Mouse (Mus musculus) limb, embryonic 10.5 days (tissue): ENCODE results near the gene Itgbl1. TPM values are rescaled to one million over a fixed set of nuclear protein-coding genes. Genes with fewer than 3 reads are reported as not detected.

Experiments used
- DNase-seq: peaks from one replicate; pipeline ENCODE4 v3.0.0-alpha.2; 2017; ENCODE audit warnings: low spot score
- H3K27ac ChIP-seq: fragments of 300-500 bp; sonication (generic); 2 replicates; pipeline ENCODE4 v1.5.1; 2016; ENCODE audit warnings: mild to moderate bottlenecking
- H3K27me3 ChIP-seq: fragments of 300-500 bp; sonication (generic); 2 replicates; pipeline ENCODE4 v1.6.1; 2016; ENCODE audit warnings: low read depth, mild to moderate bottlenecking; ENCODE audit not compliant: poor library complexity, severe bottlenecking
- H3K36me3 ChIP-seq: fragments of 300-500 bp; sonication (generic); 2 replicates; pipeline ENCODE4 v1.6.1; 2016; ENCODE audit warnings: mild to moderate bottlenecking, moderate library complexity
- H3K4me1 ChIP-seq: fragments of 300-500 bp; sonication (generic); 2 replicates; pipeline ENCODE4 v1.6.1; 2016
- H3K4me3 ChIP-seq: fragments of 300-500 bp; sonication (generic); 2 replicates; pipeline ENCODE4 v1.5.1; 2016; ENCODE audit warnings: mild to moderate bottlenecking, moderate library complexity
- H3K9me3 ChIP-seq: fragments of 300-500 bp; sonication (generic); replicated peaks from 2 replicates; pipeline ENCODE4 v1.6.1; 2016; ENCODE audit warnings: mild to moderate bottlenecking
- whole genome bisulfite sequencing: fragments of 180-500 bp; shearing (Covaris S2); methylation state at CpG from one replicate; pipeline ENCODE4 v1.1.7; 2016; 5-methylcytosine and 5-hydroxymethylcytosine counted together
- polyA plus RNA-seq: library from polyadenylated mRNA; unstranded; fragments of >200 nt; fragmentation: Nextera tagmentation; extraction: Ambion mirVana; gene quantifications from 2 replicates; pipeline ENCODE4 v1.2.1, GENCODE M21; 2016

Gene Itgbl1
- polyA plus RNA-seq, 1 experiment from 2014 or later = not detected

DNA sequence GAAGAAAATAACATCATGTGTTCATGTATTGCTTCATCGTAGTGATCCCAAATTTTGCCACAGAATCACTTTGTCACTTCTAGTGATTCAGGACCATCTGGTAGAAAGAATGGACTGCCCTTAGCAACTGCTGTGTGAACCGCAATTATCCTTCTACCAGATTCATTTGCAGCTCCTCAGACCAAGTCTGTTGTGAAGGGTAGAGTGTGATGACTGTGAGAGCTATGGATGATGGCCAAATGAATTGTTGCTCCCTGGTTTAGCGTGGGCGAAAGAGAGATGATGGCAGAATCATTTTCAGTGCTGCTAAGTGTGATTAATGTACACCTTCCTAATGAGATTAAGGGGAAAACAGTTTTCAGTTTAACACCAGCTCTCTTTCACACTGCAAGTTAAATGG is 100.3 kb downstream of the Itgbl1 start:
- whole genome bisulfite sequencing = 93% methylated on average over 4 of the region's 4 CpGs
- no peaks in the 10 kb centered on the region for H3K4me1 ChIP-seq
- H3K27ac ChIP-seq = no peak overlapping the region
- H3K4me3 ChIP-seq = no peak overlapping the region
- no peak for DNase-seq
- H3K9me3 ChIP-seq = no peaks in the 10 kb centered on the region
- no peaks in the 10 kb centered on the region for H3K27me3 ChIP-seq
- no peaks in the 10 kb centered on the region for H3K36me3 ChIP-seq

DNA sequence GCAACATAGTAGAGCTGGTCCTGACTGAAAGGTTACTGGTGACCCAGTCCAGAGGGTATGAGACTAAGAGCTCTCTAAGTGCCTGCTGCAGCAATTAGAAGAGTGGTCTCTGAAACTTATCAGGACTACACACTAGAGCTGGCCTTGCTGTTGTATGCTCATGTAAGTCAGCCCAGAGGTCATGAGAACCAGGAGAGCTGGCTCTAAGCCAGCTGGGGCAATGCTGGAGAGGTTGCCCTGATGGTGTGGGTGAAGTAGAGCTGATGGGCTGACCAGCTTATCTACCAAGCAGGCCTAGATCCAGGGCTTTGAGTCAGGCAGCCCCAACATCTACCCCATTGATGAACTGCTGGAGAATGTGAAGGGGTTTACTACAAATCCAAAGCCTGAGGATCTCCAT is 142.0 kb downstream of the Itgbl1 start:
- H3K27me3 ChIP-seq = no peaks in the 10 kb centered on the region
- no peak overlapping the region for H3K4me3 ChIP-seq
- H3K9me3 ChIP-seq = no peaks in the 10 kb centered on the region
- H3K4me1 ChIP-seq = no peaks in the 10 kb centered on the region
- no peak overlapping the region for H3K27ac ChIP-seq
- no peaks in the 10 kb centered on the region for H3K36me3 ChIP-seq
- no peak for DNase-seq

DNA sequence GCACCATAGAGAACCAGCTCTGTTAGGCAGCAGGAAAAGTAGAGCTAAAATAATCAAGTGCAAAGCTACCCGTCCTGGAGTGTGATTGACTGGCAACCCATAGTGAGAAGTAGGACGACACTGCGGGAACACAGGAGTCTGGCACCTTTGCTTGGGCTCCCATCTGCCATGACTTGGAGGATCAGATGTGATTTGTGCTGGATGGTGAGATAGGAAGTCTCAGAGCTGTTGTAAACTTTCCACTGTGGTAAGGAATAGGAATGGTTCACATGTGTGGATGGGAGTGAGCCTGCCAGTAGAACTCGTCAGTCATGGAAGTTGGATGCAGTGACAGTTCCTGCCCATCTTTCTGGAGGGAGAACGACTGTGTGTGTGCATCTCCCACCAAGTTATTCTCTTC is 177.9 kb downstream of the Itgbl1 start:
- H3K9me3 ChIP-seq = no peaks in the 10 kb centered on the region
- no peak for DNase-seq
- H3K27me3 ChIP-seq = no peaks in the 10 kb centered on the region
- no peak overlapping the region for H3K27ac ChIP-seq
- no peaks in the 10 kb centered on the region for H3K4me1 ChIP-seq
- H3K36me3 ChIP-seq = no peaks in the 10 kb centered on the region
- no peak overlapping the region for H3K4me3 ChIP-seq
- 79% methylated on average over 5 of the region's 5 CpGs for WGBS

DNA sequence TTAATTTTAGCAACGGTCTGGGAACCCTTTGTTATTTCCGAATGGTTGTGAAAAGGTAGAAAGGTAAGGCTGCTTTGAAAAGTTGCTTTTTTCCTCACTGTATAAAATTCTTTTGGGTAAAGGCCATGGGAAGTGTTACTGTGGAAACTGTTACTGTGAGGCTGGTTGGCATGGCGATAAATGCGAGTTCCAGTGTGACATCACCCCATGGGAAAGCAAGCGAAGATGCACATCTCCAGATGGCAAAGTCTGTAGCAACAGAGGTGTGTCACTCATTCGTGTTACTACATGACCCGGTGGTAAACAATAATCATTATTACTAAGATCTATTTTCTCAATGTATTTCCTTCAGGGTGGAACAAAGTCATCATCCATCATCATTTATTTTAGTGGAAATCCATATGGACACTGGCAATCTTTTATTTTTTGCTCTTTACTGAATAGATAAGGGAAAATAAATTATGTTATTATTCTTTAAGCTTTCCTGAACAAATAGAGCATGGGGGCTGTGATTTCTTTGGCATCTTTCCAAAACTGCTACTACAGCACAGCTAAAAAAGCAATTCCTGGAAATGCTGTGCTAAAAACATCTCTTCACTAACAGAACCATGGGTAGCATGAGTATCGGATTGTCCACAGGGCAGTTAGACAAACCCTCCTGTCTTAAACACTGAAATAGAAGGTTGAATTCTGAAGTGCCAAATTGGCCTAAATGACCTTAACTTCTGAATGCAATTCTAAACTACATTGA is 184.1 kb downstream of the Itgbl1 start:
- no peak overlapping the region for H3K4me3 ChIP-seq
- no peaks in the 10 kb centered on the region for H3K9me3 ChIP-seq
- no peaks in the 10 kb centered on the region for H3K4me1 ChIP-seq
- H3K27me3 ChIP-seq = no peaks in the 10 kb centered on the region
- no peak overlapping the region for H3K27ac ChIP-seq
- 82% methylated on average over 8 of the region's 8 CpGs for WGBS
- no peaks in the 10 kb centered on the region for H3K36me3 ChIP-seq
- DNase-seq = no peak

DNA sequence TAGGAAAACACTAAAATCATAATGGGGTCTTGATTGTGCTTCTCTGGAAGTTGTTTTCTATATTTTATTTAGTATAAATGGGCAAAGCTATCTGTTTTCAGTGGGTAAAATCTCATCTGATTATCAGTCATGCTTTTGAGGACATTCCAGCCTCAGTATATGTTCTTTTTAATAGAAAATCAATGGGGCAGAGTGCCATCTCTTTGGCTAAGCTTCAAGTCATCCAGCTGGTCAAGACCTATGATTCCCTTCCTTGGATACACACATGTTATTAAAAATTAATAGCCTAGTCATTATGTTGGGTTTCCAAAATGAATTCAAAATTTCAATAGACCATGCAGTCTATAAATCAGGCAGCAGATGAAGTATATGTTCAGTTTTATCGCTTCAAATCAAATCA is 204.8 kb downstream of the Itgbl1 start:
- no peak overlapping the region for H3K4me3 ChIP-seq
- no peaks in the 10 kb centered on the region for H3K9me3 ChIP-seq
- H3K27ac ChIP-seq = no peak overlapping the region
- H3K27me3 ChIP-seq = no peaks in the 10 kb centered on the region
- no peaks in the 10 kb centered on the region for H3K36me3 ChIP-seq
- no peaks in the 10 kb centered on the region for H3K4me1 ChIP-seq
- no peak for DNase-seq
- WGBS = 91% methylated on average over 1 of the region's 1 CpGs

DNA sequence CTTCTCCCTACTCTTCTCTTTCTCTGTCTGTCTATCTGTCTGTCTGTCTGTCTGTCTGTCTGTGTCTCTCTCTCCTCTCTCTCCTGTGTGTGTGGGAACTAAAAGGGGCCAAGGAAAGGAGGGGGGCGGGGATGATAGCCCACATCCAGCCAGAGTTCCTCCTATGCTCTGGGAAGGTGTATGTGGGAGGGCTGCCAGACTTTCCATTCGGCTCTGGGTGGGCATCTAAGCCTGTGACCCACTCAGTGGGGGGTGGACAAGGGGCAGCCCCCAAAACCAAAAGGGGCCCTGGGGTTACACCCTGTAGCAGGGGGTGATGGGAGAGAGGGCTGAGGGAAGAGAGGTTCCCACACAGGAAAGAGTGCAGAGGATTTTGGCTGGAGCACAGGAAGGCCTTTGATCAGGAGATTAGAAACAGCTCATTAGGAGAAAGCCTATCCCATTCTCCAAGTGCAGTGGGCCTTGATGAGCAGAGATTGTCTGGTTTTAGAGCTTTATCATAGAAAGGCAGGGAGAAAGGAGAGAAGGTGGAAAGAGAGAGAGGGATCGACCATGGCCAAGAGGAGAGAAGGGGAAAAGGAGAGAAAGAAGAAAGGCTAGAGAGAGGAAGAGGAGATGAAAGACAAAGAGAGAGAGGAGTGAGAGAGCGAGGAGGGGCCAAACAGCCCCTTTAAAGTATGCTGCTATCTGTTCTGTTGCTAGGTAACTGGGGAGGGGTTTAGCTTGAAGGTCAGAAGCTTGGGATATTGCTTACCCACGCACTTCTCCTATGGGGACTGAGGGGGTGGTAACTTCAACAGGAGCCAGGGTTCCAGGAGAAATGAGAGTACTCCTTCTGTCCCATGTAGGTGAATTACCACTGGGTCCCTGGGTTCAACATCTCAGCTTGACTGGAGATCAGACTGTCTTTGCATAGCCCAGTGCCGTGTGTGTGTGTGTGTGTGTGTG is 206.3 kb downstream of the Itgbl1 start:
- no peaks in the 10 kb centered on the region for H3K27me3 ChIP-seq
- no peak overlapping the region for H3K4me3 ChIP-seq
- no peaks in the 10 kb centered on the region for H3K36me3 ChIP-seq
- H3K27ac ChIP-seq = no peak overlapping the region
- DNase-seq = no peak
- WGBS = 51% methylated on average over 6 of the region's 6 CpGs
- H3K4me1 ChIP-seq = no peaks in the 10 kb centered on the region
- H3K9me3 ChIP-seq = no peaks in the 10 kb centered on the region

DNA sequence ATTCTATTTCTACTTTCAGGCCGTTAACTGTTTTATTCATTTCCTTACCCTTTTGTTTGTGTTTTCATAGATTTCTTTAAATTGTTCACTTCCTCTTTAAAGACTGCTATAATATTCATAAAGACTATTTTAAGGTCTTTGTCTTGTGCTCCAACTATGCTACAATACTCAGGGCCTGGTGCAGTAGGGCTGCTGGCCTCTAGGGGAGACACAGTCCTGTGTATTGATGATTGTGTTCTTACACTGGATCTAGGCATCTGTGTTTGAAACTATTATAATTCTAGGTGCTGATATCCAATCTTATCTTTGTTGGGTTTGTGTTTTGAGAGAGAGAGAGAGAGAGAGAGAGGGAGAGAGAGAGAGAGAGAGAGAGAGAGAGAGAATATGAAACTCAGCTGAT is 268.1 kb downstream of the Itgbl1 start:
- no peaks in the 10 kb centered on the region for H3K36me3 ChIP-seq
- H3K9me3 ChIP-seq = no peaks in the 10 kb centered on the region
- H3K27ac ChIP-seq = no peak overlapping the region
- no peaks in the 10 kb centered on the region for H3K27me3 ChIP-seq
- H3K4me3 ChIP-seq = no peak overlapping the region
- no peaks in the 10 kb centered on the region for H3K4me1 ChIP-seq
- WGBS = 93% methylated on average over 1 of the region's 1 CpGs
- no peak for DNase-seq

DNA sequence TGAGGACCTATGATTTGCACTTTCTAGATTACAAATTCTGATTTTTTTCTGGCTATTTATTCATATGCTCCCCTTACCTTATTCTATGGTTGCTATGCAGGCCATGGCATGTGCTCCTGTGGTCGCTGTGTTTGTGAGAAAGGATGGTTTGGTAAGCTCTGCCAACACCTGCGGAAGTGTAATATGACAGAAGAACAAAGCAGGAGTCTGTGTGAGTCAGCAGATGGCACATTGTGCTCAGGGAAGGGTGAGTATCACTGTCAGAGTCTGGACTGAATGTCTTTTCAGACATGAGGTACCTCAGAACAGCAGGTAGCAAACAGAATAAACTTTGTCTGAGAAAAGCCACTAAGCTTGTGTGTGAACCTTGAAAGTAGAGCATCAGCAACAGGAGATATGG is 306.8 kb downstream of the Itgbl1 start:
- WGBS = 81% methylated on average over 2 of the region's 2 CpGs
- H3K4me1 ChIP-seq = no peaks in the 10 kb centered on the region
- no peak overlapping the region for H3K27ac ChIP-seq
- no peak overlapping the region for H3K4me3 ChIP-seq
- no peaks in the 10 kb centered on the region for H3K9me3 ChIP-seq
- no peak for DNase-seq
- no peaks in the 10 kb centered on the region for H3K27me3 ChIP-seq
- no peaks in the 10 kb centered on the region for H3K36me3 ChIP-seq

DNA sequence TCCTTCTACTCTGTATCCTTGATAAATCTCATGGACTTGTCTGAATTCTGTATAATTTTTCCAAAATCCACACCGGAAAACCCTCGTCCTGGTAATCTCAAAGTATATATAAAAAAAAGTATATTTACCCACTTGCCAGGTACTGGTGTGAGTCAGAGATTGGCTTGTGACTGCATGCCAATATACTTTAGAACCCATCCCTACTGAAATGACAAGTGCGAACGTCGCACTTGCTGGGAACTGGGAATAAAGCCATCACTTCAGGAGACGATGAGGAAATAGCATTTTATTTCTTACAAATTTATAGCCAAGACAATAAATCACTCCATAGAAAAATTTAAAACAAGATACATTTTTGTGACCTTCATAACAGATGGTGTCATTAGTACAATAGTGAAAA is 308.2 kb downstream of the Itgbl1 start:
- Histone ChIP-seq H3K4me1 (no peaks in the 10 kb centered on the region), H3K27ac (no peak overlapping the region), H3K36me3 (no peaks in the 10 kb centered on the region), H3K27me3 (no peaks in the 10 kb centered on the region), H3K4me3 (no peak overlapping the region), H3K9me3 (no peaks in the 10 kb centered on the region)
- DNase-seq = no peak
- 93% methylated on average over 6 of the region's 6 CpGs for WGBS

DNA sequence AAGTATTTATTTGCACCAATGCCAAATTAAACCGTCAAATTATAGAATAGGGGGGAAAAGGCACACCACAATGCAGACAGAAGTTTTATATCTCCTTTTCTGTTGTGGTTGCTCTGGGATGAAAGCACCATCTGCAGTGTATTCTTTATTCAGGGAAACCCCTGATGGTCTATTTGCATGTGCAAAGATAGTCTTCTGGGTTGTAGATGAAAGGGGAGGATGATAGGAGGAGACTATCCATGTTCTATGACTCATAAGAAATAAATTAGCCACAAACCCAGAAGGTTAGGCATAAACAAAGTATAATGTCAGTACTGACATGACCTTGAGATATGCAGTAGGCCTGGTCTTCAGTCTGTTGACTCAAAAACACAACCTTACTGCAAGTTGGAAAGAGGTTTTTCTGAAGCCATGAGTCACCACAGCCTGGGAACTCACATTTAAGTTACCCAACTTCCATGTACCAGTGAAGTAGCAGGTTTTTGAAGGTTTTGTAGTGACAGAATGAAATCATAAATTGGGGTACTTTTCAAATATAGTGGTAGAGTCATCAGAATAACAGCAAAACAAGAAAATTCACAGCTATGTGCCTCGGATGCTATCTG is 330.9 kb downstream of the Itgbl1 start:
- WGBS = 89% methylated on average over 2 of the region's 2 CpGs
- Histone ChIP-seq H3K27me3 (no peaks in the 10 kb centered on the region), H3K4me1 (no peaks in the 10 kb centered on the region), H3K36me3 (no peaks in the 10 kb centered on the region), H3K4me3 (no peak overlapping the region), H3K27ac (no peak overlapping the region), H3K9me3 (no peaks in the 10 kb centered on the region)
- no peak for DNase-seq

Other genes with a start within 250 kb of the Itgbl1 start
- gene Nalcn, start 32.8 kb upstream of the Itgbl1 start, polyA plus RNA-seq = 0.05 TPM in 1 of 2 replicates, not detected in the other